Mouse (Mus musculus) embryonic fibroblast, embryonic 13.5 days (primary cell): Measurements from ENCODE around the gene Rbm26. TPM values are rescaled to one million over a fixed set of nuclear protein-coding genes. Genes with fewer than 3 reads are reported as not detected.

Experiments
- H3K27ac ChIP-seq: 2 replicates; pipeline ENCODE4 v1.5.1; 2012; ENCODE audit warnings: low read length, control low read depth, inconsistent platforms; ENCODE audit not compliant: insufficient read depth
- H3K4me1 ChIP-seq: 2 replicates; pipeline ENCODE4 v1.6.1; 2011; ENCODE audit warnings: low read length; ENCODE audit not compliant: control insufficient read depth, insufficient read depth
- H3K4me3 ChIP-seq: 2 replicates; pipeline ENCODE4 v1.5.1; 2011; ENCODE audit warnings: mild to moderate bottlenecking, control low read depth, low read length; ENCODE audit not compliant: insufficient read depth
- CTCF ChIP-seq: IDR thresholded peaks from 2 replicates; pipeline ENCODE4 v1.5.1; 2011; ENCODE audit warnings: mild to moderate bottlenecking, control low read depth, low read length, moderate library complexity, borderline replicate concordance; ENCODE audit not compliant: insufficient read depth
- POLR2A ChIP-seq: IDR thresholded peaks from 2 replicates; pipeline ENCODE4 v1.6.1; 2011; ENCODE audit warnings: low read depth, mild to moderate bottlenecking, control low read depth, low read length, moderate library complexity
- polyA plus RNA-seq: library from polyadenylated mRNA; stranded (reverse); fragments of >200 nt; gene quantifications from 2 replicates; pipeline ENCODE4 v1.2.4, GENCODE M21; 2011; ENCODE audit warnings: low read depth; ENCODE audit not compliant: missing spikeins, insufficient read length

The Rbm26 gene
- polyA plus RNA-seq, 1 experiment, result 76.8 TPM

GRCm38 (mm10) chr14:105098861-105099260 lies 78.3 kb downstream of the Rbm26 start:
- Histone ChIP-seq H3K4me1 (no peaks in the 10 kb centered on the region), H3K27ac (no peak overlapping the region), H3K4me3 (no peak overlapping the region)
- TF ChIP-seq CTCF, result no peak
- no peak for TF ChIP-seq POLR2A

DNA sequence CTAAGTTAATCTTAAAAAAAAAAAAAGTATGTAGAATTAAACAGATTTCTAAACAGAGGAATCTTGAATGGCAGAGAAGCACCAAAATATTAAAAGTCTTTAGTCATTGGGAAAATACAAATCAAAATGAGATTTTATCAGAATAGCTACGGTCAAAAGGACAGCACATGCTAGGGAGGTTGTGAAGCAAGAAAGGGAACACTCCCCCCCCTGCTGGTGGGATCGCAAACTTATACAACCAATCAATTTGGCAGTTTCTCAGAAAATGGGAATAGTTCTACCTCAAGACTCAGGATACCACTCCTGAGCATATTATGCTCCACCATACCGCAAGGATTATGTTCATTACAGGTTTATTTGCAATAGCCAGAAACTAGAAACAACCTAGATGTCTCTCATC lies 80.9 kb downstream of the Rbm26 start:
- H3K27ac ChIP-seq, result no peak overlapping the region
- H3K4me1 ChIP-seq, result no peaks in the 10 kb centered on the region

DNA sequence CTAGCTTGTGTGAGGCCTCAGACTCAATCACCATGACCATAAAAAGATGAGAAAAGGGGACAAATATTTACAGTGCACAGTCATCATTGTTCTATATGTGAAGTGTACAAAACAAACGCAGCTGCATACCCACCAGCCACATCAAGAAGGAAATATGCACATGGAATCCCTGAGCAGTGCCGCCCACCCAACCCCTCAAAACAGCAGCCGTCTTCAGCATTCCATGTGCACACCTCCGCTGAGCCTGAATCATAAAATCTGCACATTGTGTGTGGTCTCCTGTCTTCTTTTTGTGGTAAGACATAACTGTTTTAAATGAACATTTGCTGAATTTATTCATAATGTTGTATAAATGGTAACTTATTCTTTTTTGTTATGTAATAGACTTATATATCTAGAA lies 90.1 kb downstream of the Rbm26 start:
- H3K27ac ChIP-seq, result no peak overlapping the region
- no peak overlapping the region for H3K4me3 ChIP-seq
- no peak for TF ChIP-seq CTCF
- TF ChIP-seq POLR2A, result no peak
- H3K4me1 ChIP-seq, result no peaks in the 10 kb centered on the region

More for the DNA sequence above, 80.9 kb downstream of the Rbm26 start:
- no peak overlapping the region for H3K4me3 ChIP-seq
- no peak for TF ChIP-seq POLR2A
- TF ChIP-seq CTCF, result no peak

- Histone ChIP-seq H3K27ac (no peak overlapping the region), H3K4me3 (no peak overlapping the region), H3K4me1 (no peaks in the 10 kb centered on the region)
- TF ChIP-seq CTCF (no peak), POLR2A (no peak)
Measured at GRCm38 (mm10) chr14:105085332-105085993, 91.7 kb downstream of the Rbm26 start.

DNA sequence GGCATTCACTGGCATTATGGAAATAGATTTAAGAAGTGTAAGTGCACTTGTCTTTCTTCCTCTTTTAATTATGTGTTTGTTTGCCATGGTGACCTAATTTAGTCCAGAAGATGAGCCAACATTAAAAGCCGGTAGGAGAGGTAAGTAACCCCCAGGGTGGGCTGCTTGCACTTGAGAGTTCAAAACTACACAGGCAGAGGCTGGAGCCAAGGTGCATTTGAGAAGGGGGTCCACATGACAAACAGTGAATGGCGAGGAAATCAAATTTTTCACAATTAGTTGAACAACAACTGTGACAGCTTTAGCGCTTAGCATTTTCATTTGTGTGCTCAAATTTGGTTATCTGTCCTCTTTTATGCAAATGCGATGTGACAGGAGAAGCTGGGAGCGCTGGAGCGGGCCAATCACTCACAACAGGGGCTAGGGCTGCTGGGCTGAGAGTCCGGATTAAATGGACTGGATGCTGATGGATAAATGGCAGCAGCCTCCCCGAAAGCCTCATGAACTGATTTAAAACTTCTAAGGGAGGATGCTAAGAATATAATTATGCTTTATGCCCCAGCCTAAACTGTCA lies 92.3 kb downstream of the Rbm26 start:
- Histone ChIP-seq H3K4me1 (no peaks in the 10 kb centered on the region), H3K4me3 (no peak overlapping the region), H3K27ac (no peak overlapping the region)
- no peak for TF ChIP-seq POLR2A
- no peak for TF ChIP-seq CTCF

- H3K4me3 ChIP-seq, result no peak overlapping the region
- no peak overlapping the region for H3K27ac ChIP-seq
- H3K4me1 ChIP-seq, result no peaks in the 10 kb centered on the region
- TF ChIP-seq CTCF (no peak), POLR2A (no peak)
Measured at GRCm38 (mm10) chr14:105084106-105084505, 93.0 kb downstream of the Rbm26 start.

DNA sequence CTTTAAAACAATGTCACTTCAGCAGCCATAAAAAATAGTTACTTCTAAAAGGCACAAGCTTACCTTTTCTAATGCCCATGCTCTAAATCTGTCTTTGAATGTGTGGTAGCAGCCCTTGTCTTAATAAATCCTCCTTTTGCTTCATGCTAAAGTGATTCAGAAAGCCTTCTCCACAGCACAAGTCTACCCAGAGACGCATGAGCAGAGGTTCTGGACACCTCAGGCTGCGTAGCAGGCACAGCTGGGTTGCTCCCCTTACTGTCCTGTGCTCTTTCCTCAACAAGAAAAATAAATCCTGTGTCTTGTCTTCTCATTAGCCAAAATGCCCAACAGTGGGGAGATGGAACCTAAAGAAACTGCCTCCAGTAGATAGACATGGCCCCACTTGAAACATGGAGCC lies 102.4 kb downstream of the Rbm26 start:
- Histone ChIP-seq H3K4me3 (no peak overlapping the region), H3K4me1 (no peaks in the 10 kb centered on the region), H3K27ac (no peak overlapping the region)
- no peak for TF ChIP-seq CTCF
- TF ChIP-seq POLR2A, result no peak

GRCm38 (mm10) chr14:105074376-105074775 lies 102.8 kb downstream of the Rbm26 start:
- Histone ChIP-seq H3K27ac (no peak overlapping the region), H3K4me3 (no peak overlapping the region), H3K4me1 (no peaks in the 10 kb centered on the region)
- TF ChIP-seq POLR2A, result no peak
- TF ChIP-seq CTCF, result no peak

DNA sequence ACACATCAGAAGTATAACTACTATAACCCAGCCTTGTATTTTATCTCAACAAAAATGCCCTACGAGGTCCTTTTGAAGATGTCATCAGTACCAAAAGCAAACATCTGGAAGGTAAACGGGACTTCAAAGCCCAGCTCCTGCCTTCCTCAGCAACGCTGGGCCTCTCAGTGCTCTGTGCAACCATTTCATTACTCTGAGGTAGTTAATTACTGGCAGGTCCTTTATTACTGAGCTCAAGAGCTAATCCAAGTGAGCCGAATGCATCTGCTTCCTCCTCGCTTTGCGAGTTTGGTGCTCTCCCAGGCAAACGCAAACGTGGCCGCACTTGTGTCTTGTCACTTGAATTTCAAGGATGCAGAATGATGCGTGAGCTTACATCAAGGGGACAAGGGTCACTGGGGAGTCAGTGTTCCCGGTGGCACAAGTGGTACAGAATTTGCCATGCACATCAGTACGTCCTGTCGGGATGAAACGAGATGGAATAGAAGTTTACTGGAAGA lies 106.1 kb downstream of the Rbm26 start:
- no peak overlapping the region for H3K27ac ChIP-seq
- TF ChIP-seq POLR2A (no peak), CTCF (no peak)
- H3K4me1 ChIP-seq, result no peaks in the 10 kb centered on the region
- no peak overlapping the region for H3K4me3 ChIP-seq

DNA sequence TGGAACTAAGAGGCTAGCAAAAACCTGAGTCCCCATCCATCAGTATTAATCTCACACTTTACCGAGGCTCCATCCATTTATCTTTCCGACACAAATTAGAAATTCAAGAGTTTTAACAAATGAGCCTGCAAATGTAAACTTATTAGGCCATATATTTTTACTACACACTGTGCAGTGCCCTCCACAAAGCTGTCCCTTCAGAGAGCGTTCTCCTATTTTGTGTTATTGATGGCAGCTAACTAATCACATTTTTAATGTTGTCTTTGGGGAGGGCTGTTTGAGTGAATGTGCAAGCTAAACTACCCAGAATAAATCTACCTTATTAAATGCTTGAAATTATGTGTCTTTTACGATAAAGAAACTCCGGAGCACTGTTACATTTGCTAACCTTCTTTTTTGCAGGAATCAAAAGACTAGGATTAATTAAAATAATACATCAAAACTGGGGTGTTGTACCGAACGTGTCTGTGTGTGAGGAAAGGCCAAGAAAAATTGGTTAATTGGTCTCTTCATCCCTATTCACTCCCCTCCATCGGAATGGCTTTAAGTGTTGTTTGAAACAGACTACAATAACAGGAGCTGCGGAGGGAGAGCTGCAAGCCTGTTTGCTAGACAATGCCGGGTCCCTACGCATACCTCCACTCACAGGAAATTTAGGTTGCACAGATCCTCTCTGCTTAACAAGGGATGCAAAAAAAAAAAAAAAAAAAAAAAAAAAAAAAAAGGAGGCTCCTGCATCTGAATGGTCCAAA lies 106.7 kb downstream of the Rbm26 start:
- TF ChIP-seq CTCF (no peak), POLR2A (no peak)
- H3K4me3 ChIP-seq, result no peak overlapping the region
- no peaks in the 10 kb centered on the region for H3K4me1 ChIP-seq
- H3K27ac ChIP-seq, result no peak overlapping the region
